Mouse (Mus musculus) neural tube, embryonic 13.5 days (tissue): ENCODE data around the gene Szrd1. TPM values are rescaled to one million over a fixed set of nuclear protein-coding genes. Genes with fewer than 3 reads are reported as not detected.

Experiments used
- polyA plus RNA-seq: library from polyadenylated mRNA; unstranded; fragments of >200 nt; fragmentation: Nextera tagmentation; extraction: Ambion mirVana; gene quantifications from 2 replicates; pipeline ENCODE4 v1.2.1, GENCODE M21; 2015

The Szrd1 gene
- polyA plus RNA-seq, 1 experiment from 2014 or later: 27.2 TPM

Other genes starting within 250 kb of the Szrd1 start
- gene Padi2, start 233.4 kb downstream of the Szrd1 start, polyA plus RNA-seq: 4.4 and 6.0 TPM in 2 replicates
- 473 and 497 TPM in 2 replicates for gene Sdhb, start 178.6 kb downstream of the Szrd1 start, polyA plus RNA-seq
- 133 and 144 TPM in 2 replicates for gene Atp13a2, start 152.9 kb downstream of the Szrd1 start, polyA plus RNA-seq
- 248 and 255 TPM in 2 replicates for gene Mfap2, start 129.4 kb downstream of the Szrd1 start, polyA plus RNA-seq
- gene Crocc, start 79.2 kb downstream of the Szrd1 start, polyA plus RNA-seq: 4.9 and 7.2 TPM in 2 replicates
- 55.5 and 58.7 TPM in 2 replicates for gene Necap2, start 61.4 kb downstream of the Szrd1 start, polyA plus RNA-seq
- not detected in 2 replicates for gene Spata21, start 51.4 kb downstream of the Szrd1 start, polyA plus RNA-seq
- 23.2 and 24.2 TPM in 2 replicates for gene Fbxo42, start 8.1 kb upstream of the Szrd1 start, polyA plus RNA-seq
- 6.4 and 7.0 TPM in 2 replicates for gene Rsg1, start 74.2 kb upstream of the Szrd1 start, polyA plus RNA-seq
- gene Arhgef19, start 99.7 kb upstream of the Szrd1 start, polyA plus RNA-seq: 2.1 and 2.2 TPM in 2 replicates
- gene Epha2, start 161.5 kb upstream of the Szrd1 start, polyA plus RNA-seq: 1.7 and 2.2 TPM in 2 replicates
- gene Fam131c, start 228.4 kb upstream of the Szrd1 start, polyA plus RNA-seq: 12.6 and 14.2 TPM in 2 replicates